Mouse (Mus musculus): ENCODE measurements around the gene Olfr1111.
"Not testable (repeated sequence)": the region's sequence is repeated elsewhere in the genome, so short reads cannot be mapped to it uniquely, and the experiment has no call there.

The Olfr1111 gene

DNA sequence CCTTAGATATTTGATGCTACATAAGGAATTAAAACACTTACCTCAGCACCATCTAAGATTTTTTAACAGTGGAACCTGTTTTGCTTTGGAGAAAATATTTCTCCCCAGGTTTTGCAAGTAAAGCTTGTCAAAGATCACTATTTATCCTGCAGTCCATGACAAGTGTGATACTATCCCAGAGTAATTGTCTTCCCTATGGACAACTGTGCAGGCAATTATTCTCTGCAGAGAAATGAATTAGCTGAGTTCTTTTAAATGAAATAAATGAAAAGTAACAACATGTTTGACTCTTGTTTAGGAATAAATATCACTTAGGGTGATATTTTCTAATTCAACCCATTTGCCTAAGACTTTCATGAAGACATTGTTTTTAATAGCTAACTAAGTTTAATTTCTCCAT, at the start of gene Olfr1111:
Gene Olfr1111 (minus strand): TSS at position 101 of the 400 bp plus-strand sequence.
- no peak for DNase-seq

DNA sequence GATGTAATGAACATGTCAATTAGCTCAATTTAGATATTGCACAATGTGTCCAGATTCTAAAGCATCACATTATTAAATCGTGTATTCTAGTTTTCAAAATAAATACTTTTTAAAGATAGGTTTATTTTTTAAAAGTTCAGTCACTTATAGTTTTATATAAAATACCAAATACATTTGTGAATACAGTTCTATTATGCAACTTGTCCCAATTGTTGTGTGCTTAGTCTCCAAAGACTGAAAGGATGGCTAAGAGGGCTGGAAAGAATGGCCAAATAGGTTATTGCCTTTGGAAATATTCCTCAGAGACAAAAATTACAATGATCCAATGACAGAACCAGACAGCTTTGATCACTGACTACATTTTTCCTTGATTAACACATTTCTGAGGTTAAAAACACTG, 35.1 kb upstream of the Olfr1111 start, which contains the start of gene Olfr1112:
Gene Olfr1112 (plus strand): TSS at position 301 of the 400 bp plus-strand sequence.
- DNase-seq = no peak

DNA sequence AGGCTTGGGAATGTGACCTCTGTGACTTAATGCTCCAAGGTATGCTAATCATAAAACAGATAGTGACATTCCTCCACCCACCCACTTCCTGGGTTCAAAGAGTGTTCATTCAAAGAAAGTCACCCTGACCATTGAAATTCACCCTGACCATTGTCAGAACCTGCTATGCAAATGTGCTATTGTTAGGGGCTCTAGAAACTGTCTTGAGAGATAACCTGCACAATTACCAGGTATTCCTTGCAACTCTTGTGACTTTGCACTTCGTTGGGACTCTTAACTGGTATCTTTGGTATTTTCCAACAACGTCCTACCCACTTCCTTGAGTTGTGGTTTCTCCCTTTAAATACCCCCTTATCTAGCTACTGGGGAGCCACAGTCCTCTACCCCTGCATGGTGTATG, 15.3 kb upstream of the Olfr1111 start:
- DNase-seq = not testable (repeated sequence)

DNA sequence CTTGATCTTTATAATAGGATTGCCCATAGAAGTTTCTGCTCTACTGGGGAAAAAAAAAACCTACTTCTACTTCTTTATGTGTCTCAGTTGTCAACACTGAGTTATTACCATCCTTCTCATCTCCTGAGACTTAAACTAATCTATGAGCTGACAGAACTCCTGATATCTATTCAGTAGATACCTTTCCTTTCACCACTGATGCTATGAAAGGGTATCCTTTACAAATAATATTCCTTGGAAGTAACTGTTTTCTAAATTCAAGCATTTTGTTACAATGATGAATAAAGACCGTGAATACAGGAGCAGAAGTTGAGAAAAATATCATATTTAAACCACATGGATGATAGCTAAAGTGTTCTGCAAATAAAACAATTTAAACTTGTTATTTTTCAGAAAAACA, 12.2 kb downstream of the Olfr1111 start, which contains the start of gene Olfr1110:
Gene Olfr1110 (minus strand): TSS at position 101 of the 400 bp plus-strand sequence.
- DNase-seq = no peak

DNA sequence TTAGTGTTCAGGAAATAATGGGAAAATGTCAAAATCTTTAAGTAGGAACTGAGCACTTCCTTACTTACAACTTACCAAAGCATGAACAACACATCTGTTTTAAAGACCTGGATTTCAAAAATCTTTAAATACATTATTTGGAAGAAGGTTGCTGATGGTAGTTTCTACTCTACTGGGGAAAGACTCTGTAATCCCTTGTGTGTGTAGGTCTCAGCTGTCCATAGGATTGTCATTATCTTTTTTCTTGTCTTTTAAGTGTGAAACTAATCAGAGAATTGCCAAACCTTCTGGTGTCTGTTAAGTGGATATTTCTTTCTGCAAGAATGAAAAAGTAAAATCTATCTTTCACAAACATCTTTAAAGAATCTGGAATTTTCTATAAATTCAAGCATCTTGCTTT, 38.0 kb downstream of the Olfr1111 start, which contains the start of gene Olfr259:
Gene Olfr259 (minus strand): TSS at position 101 of the 400 bp plus-strand sequence.
- DNase-seq = no peak
